Mouse (Mus musculus) lung, adult 18-20 months (tissue): ENCODE measurements around the gene Zbtb40.

Experiments used
- DNase-seq, 2 experiments: peaks; one replicate each; pipeline ENCODE4 v3.0.0; 2022; ENCODE audit warnings: mixed read lengths in 2 of 2

The Zbtb40 gene

GRCm38 (mm10) chr4:136970939-136971338, 77.7 kb downstream of the Zbtb40 start:
- peak in 1 of 2 experiments; percentile 5 for DNase-seq

- DNase-seq = no peak
Observed at GRCm38 (mm10) chr4:136969503-136970276, 78.9 kb downstream of the Zbtb40 start.

- no peak for DNase-seq
Observed at GRCm38 (mm10) chr4:136969096-136969495, 79.5 kb downstream of the Zbtb40 start.

GRCm38 (mm10) chr4:136967511-136967910, 81.1 kb downstream of the Zbtb40 start:
- DNase-seq = no peak

- no peak for DNase-seq
Observed at GRCm38 (mm10) chr4:136966493-136967390, 81.9 kb downstream of the Zbtb40 start.

GRCm38 (mm10) chr4:136964990-136965421, 83.6 kb downstream of the Zbtb40 start:
- DNase-seq = no peak

GRCm38 (mm10) chr4:136962447-136962846, 86.2 kb downstream of the Zbtb40 start:
- no peak for DNase-seq

GRCm38 (mm10) chr4:136961642-136962285, 86.8 kb downstream of the Zbtb40 start:
- no peak for DNase-seq

GRCm38 (mm10) chr4:136960581-136960980, 88.0 kb downstream of the Zbtb40 start:
- no peak for DNase-seq

- no peak for DNase-seq
Observed at GRCm38 (mm10) chr4:136960068-136960467, 88.5 kb downstream of the Zbtb40 start.

- DNase-seq = peak; percentile 13 to 19
Observed at GRCm38 (mm10) chr4:136956751-136957446, 91.7 kb downstream of the Zbtb40 start, which contains the start of gene Epha8. Gene Epha8 (minus strand): TSS chr4:136956816.

- DNase-seq = no peak
Observed at GRCm38 (mm10) chr4:136954562-136954961, 94.0 kb downstream of the Zbtb40 start.

- no peak for DNase-seq
Observed at GRCm38 (mm10) chr4:136949266-136949989, 99.2 kb downstream of the Zbtb40 start.

GRCm38 (mm10) chr4:136945397-136945796, 103.2 kb downstream of the Zbtb40 start:
- DNase-seq = no peak

GRCm38 (mm10) chr4:136944558-136945350, 103.8 kb downstream of the Zbtb40 start:
- DNase-seq = no peak

- no peak for DNase-seq
Observed at GRCm38 (mm10) chr4:136943175-136943574, 105.4 kb downstream of the Zbtb40 start.

GRCm38 (mm10) chr4:136942761-136943160, 105.8 kb downstream of the Zbtb40 start:
- DNase-seq = peak in 1 of 2 experiments; percentile 6

- DNase-seq = no peak
Observed at GRCm38 (mm10) chr4:136937935-136938334, 110.7 kb downstream of the Zbtb40 start.

GRCm38 (mm10) chr4:136937344-136937743, 111.3 kb downstream of the Zbtb40 start:
- DNase-seq = no peak

GRCm38 (mm10) chr4:136934746-136935613, 113.6 kb downstream of the Zbtb40 start:
- DNase-seq = no peak
